Mouse (Mus musculus) left cerebral cortex, adult 2 months (tissue): ENCODE measurements around the gene Ndufa13. TPM values are rescaled to one million over a fixed set of nuclear protein-coding genes. Genes with fewer than 3 reads are reported as not detected.

Experiments used
- DNase-seq, 2 experiments: peaks; one replicate each; pipeline ENCODE4 v3.0.0; 2021 to 2022; ENCODE audit warnings: low spot score in 2 of 2, mixed read lengths in 1 of 2; ENCODE audit errors: extremely low spot score in 1 of 2
- H3K27ac ChIP-seq: fragments of 200-600 bp; 2 replicates; pipeline ENCODE4 v1.8.1; 2022
- H3K4me3 ChIP-seq: fragments of 200-600 bp; 2 replicates; pipeline ENCODE4 v1.8.1; 2022
- CTCF ChIP-seq: fragments of 200-600 bp; IDR thresholded peaks from 2 replicates; pipeline ENCODE4 v1.8.1; 2022; ENCODE audit warnings: antibody characterized with exemption, mild to moderate bottlenecking, moderate library complexity
- intact Hi-C: fragments of 180-260 bp; cut with DNase I; formaldehyde crosslinking; loops from one replicate; pipeline ENCODE4 v1.15.1; 2025
- total RNA-seq, 2 experiments: library from RNA; stranded (reverse); gene quantifications; 2 replicates each; pipeline ENCODE4 v1.2.3; 2021

Gene Ndufa13
- total RNA-seq, 2 experiments from 2014 or later = 145 to 146 TPM

DNA sequence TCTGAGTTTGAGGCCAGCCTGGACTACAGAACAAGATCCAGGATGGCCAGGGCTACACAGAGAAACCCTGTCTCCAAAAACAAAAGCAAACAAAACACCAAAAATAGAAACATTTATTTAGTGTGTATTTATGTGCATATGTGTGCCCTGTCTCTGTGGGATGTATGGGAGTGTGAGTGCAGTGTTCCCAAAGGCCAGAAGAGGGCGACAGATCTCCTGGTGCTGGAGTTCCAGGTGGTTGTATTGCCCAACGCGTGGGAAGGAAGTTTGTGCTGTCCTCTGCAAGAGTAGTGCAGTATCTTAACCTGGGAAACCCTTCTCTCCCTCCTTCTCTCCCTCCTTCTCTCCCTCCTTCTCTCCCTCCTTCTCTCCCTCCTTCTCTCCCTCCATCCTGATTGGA lies 52.5 kb downstream of the Ndufa13 start:
- H3K27ac ChIP-seq = no peak overlapping the region
- intact Hi-C loops = no loop called here
- H3K4me3 ChIP-seq = no peak overlapping the region
- no peak for DNase-seq
- no peak; the same call in 1 of the 2 replicates for TF ChIP-seq CTCF

DNA sequence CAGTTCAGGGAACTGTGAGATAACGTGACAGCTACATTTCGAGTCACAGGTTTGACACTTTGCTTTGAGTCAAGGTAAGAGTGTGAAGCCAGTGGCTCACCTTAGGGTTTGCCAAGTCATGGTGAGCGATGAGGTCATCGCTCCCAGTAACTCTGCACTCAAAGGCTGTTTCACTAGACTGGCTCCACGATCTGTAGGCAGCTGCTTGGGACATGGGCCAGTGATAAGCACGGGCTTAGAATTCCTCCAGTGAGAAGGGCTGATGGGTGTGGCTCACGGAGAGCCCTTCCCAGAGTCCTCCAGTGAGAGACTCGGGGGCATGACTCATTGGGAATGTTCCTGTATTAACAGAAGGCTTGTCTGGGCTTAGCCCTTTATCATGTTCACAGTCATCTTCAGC lies 53.4 kb downstream of the Ndufa13 start:
- DNase-seq = no peak
- intact Hi-C loops = no loop called here
- Histone ChIP-seq H3K27ac (no peak overlapping the region), H3K4me3 (no peak overlapping the region)
- TF ChIP-seq CTCF = no peak

DNA sequence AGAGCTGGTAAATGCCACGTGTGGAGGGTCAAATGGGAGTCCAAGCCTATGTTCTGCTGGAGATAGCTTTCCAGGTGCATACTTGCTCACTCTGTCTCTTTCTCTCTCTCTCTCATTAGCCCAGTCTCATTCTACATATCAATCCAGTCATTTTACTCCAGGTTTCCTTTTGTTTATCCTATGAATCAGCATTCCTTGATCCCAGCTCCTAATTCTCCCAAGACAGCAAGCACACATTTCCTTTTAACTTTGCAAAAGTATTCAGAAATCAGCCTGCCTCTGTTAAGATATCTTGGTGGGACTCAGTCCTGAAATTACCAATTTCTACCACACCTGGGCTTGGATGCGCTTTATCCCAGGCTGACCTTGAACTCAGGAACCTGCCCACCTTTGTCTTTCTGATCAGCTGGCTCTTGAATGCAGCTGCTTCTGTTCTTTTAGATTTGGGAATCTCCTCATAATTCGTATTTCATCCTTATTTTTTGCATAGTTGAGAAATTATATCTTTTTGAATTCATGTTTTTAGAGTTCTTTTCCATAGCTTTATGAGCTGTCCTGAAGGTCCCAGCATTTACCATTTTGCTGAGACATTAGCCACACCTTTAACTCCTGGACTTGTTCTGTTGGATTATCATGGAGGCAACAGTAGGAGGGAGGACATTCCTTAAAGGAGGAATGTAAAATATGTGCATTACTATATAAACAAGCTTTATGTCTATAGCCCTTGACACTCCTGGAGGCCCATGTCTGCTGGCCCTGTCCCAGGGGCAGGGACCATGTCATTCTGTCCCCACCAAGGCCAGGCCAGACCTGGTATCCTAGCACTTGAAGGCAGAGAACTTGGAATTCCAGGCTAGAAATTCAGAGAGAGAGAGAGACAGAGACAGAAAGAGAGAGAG lies 54.9 kb downstream of the Ndufa13 start:
- H3K27ac ChIP-seq = no peak overlapping the region
- TF ChIP-seq CTCF = no peak
- H3K4me3 ChIP-seq = no peak overlapping the region
- no peak for DNase-seq
- intact Hi-C loops = no loop called here

Other genes starting within 250 kb of the Ndufa13 start
- 1 to 10 TPM; 3.5 to 4.6 TPM for gene Zfp964, start 248.1 kb downstream of the Ndufa13 start, total RNA-seq
- 10 to 100 TPM; 19.9 to 22.6 TPM for gene Zfp869, start 191.8 kb downstream of the Ndufa13 start, total RNA-seq
- 1 to 10 TPM; 3.7 to 3.9 TPM for gene Zfp963, start 152.6 kb downstream of the Ndufa13 start, total RNA-seq
- 1 to 10 TPM in 1 of 2 experiments, under 1 TPM in 1; 1.00 to 1.4 TPM for gene Gm20422, start 127.7 kb downstream of the Ndufa13 start, total RNA-seq
- 10 to 100 TPM; 37.2 to 38.5 TPM for gene Atp13a1, start 111.4 kb downstream of the Ndufa13 start, total RNA-seq
- gene Zfp866, start 111.4 kb downstream of the Ndufa13 start, total RNA-seq = 10 to 100 TPM; 28.7 to 28.8 TPM
- gene Gmip, start 93.9 kb downstream of the Ndufa13 start, total RNA-seq = 10 to 100 TPM; 13.1 to 22.5 TPM
- under 1 TPM; 0.41 to 0.75 TPM for gene Lpar2, start 80.1 kb downstream of the Ndufa13 start, total RNA-seq
- gene Pbx4, start 70.1 kb downstream of the Ndufa13 start, total RNA-seq = 10 to 100 TPM; 18.5 to 20.7 TPM
- under 1 TPM; 0.63 to 0.91 TPM for gene Cilp2, start 14.9 kb downstream of the Ndufa13 start, total RNA-seq
- under 1 TPM in 1 of 2 experiments, not detected in 1; 0.25 TPM for gene Tssk6, start 374 bp downstream of the Ndufa13 start, total RNA-seq
- 10 to 100 TPM; 25.8 to 30.7 TPM for gene Yjefn3, start 154 bp upstream of the Ndufa13 start, total RNA-seq
- gene Gatad2a, start 93.8 kb upstream of the Ndufa13 start, total RNA-seq = 10 to 100 TPM; 27.6 to 32.2 TPM
- 10 to 100 TPM; 74.4 to 75.2 TPM for gene Mau2, start 140.2 kb upstream of the Ndufa13 start, total RNA-seq
- gene Sugp1, start 140.3 kb upstream of the Ndufa13 start, total RNA-seq = 10 to 100 TPM; 52.5 to 54.2 TPM
- 1 to 10 TPM; 3.4 to 6.2 TPM for gene Tm6sf2, start 170.4 kb upstream of the Ndufa13 start, total RNA-seq
- 100 to 1,000 TPM; 101 to 106 TPM for gene Hapln4, start 180.9 kb upstream of the Ndufa13 start, total RNA-seq
- gene Ncan, start 218.3 kb upstream of the Ndufa13 start, total RNA-seq = 100 to 1,000 TPM; 175 to 186 TPM
- 10 to 100 TPM; 20.7 to 22.0 TPM for gene Nr2c2ap, start 228.8 kb upstream of the Ndufa13 start, total RNA-seq
- gene Rfxank, start 236.6 kb upstream of the Ndufa13 start, total RNA-seq = 10 to 100 TPM; 13.1 to 14.2 TPM
- 10 to 100 TPM; 46.6 to 47.9 TPM for gene Borcs8, start 236.9 kb upstream of the Ndufa13 start, total RNA-seq
- gene Mef2b, start 237.2 kb upstream of the Ndufa13 start, total RNA-seq = under 1 TPM in 1 of 2 experiments, not detected in 1; 0.36 TPM